Mouse (Mus musculus): ENCODE measurements at regions not wholly inside any gene's neighbourhood (a gene's known extent, or its start where the extent isn't known, plus 50 kb on each side); places are given as distances from the start of the nearest gene placed in this dataset.

DNA sequence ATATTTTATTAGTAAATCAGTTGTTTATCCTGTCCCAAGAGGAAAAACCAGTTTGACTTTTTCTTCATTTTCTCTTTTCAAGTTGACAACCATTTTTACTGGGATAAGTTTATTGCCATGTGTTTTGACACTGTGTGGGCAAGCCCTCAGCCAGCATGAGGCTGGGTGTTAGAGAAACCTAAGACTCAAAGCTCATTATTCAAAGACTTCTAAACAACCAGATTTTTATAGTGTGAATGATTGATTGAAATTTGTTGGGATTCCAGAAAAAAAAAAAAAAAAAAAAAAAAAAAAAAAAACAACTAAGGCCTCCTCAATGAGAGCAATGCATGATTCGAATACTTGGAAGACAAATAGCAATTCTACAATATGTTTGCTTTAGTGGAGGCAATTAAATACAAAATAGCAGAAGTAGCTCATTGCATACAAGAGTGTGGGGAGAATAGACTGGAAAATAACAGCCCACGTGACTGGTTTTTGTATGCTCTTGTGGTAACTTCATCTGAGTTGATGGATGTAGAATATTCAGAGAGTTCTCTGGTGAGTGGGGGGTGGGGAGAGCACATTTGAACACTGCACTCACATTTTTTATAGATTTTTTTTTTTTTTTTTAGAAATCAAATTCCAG, 70.9 kb upstream of the Btg1 start:
- Histone ChIP-seq H3K36me3 (no peaks in the 10 kb centered on the region), H3K27ac (no peak overlapping the region), H3K4me3 (no peak overlapping the region), H3K9ac (no peak overlapping the region), H3K9me3 (no peaks in the 10 kb centered on the region), H3K4me2 (replicated peaks) (no peak overlapping the region), H3K27me3 (replicated peaks) (no peaks in the 10 kb centered on the region), H3K4me1 (0 out of 2 replicates have a peak, but pooled peaks cover 5% of the 10 kb centered on the region)
- WGBS = 60% methylated on average over 2 of the region's 2 CpGs
- no peak for ATAC-seq (ENCODE audit: low FRiP score, low read depth)

DNA sequence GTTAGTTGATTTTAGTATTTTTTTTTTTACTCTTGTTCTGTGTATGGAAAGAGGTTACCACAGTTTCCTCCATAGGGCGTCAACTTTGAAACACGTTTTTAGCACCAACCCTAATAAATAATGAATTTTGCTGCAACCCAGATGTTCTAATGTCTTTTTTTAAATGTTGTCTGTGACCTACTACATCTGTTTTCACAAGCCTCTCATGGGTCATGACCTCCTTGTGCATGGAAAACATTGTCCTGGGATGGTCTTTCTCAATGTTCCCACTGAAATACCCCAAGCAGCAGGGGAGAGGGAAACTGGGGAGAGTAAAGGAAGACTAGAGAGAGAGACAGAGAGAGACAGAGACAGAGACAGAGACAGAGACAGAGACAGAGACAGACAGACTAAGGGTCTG, 67.2 kb upstream of the Btg1 start:
- Histone ChIP-seq H3K27me3 (replicated peaks) (no peaks in the 10 kb centered on the region), H3K27ac (no peak overlapping the region), H3K9ac (no peak overlapping the region), H3K4me3 (no peak overlapping the region), H3K4me1 (0 out of 2 replicates have a peak, but pooled peaks cover 5% of the 10 kb centered on the region), H3K4me2 (replicated peaks) (no peak overlapping the region), H3K9me3 (no peaks in the 10 kb centered on the region), H3K36me3 (no peaks in the 10 kb centered on the region)
- WGBS = 68% methylated on average over 2 of the region's 2 CpGs
- ATAC-seq (ENCODE audit: low FRiP score, low read depth) = no peak

DNA sequence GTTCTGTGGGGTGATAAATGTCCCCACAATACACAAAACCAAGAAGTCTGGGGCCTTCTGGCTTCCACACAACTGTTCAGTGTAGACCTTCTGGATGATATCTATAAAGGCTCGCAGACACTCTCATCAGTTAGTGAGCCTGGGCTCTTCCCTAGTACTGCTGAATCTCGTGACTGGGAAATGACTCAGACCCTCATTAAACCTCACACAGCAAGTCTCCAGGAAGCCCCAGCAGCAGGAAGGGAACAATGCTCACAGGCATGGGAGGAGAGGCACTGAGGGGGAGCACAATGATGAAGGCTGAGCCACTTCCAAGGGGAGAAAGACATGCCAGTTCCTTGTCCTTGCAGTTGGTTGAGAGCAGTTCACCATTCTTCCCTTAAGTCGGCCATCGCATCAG, 66.5 kb upstream of the Btg1 start:
- Histone ChIP-seq H3K9ac (no peak overlapping the region), H3K9me3 (no peaks in the 10 kb centered on the region), H3K4me3 (no peak overlapping the region), H3K4me1 (0 out of 2 replicates have a peak, but pooled peaks cover 5% of the 10 kb centered on the region), H3K4me2 (replicated peaks) (no peak overlapping the region), H3K27me3 (replicated peaks) (no peaks in the 10 kb centered on the region), H3K27ac (no peak overlapping the region), H3K36me3 (no peaks in the 10 kb centered on the region)
- ATAC-seq (ENCODE audit: low FRiP score, low read depth) = no peak
- WGBS = 71% methylated on average over 4 of the region's 4 CpGs

DNA sequence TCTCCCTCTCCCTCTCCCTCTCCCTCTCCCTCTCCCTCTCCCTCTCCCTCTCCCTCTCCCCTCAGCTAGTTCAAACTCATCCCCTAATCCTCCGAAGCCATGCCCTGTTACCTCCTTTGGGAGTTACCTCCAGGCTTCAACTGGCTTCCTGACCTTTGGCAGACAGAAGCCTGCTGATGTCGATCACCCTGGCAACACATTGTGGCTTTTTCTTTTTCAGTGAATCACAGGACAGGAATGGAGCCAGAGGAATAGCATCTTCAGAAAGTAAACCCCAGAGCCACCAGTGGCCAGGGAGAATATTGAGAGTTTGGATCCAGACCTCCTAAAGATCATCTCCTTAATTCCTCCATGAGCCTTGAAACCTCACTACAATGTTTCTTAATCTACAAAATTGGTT, 59.5 kb upstream of the Btg1 start:
- H3K27ac ChIP-seq = no peak overlapping the region
- WGBS = 38% methylated on average over 2 of the region's 2 CpGs
- H3K4me2 ChIP-seq (replicated peaks) = no peak overlapping the region

DNA sequence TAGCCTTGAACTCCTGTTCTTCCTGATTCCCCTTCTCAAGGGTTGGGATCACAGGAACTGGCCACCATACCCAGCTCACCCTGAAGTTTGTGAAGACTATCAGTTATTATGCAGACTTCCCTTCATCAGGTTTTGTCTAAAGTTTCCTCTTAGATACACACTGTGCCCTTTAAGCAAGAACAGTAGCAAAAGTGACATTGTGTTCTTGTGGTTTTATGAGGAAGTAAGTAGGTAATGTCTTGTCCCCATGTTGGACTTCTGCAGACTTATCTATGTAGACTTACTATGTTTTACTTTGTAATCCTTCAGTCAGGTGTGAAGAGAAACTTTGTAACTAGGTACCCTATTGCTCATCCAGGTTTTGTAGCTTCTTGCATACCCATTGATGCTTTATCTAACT, 51.5 kb upstream of the Btg1 start:
- Histone ChIP-seq H3K4me3 (no peak overlapping the region), H3K27me3 (replicated peaks) (no peaks in the 10 kb centered on the region), H3K4me2 (replicated peaks) (no peak overlapping the region), H3K27ac (no peak overlapping the region), H3K36me3 (no peaks in the 10 kb centered on the region), H3K9ac (no peak overlapping the region), H3K9me3 (no peaks in the 10 kb centered on the region), H3K4me1 (no peaks in the 10 kb centered on the region)
- ATAC-seq (ENCODE audit: low FRiP score, low read depth) = no peak

More for the DNA sequence above, 59.5 kb upstream of the Btg1 start:
- H3K9me3 ChIP-seq = no peaks in the 10 kb centered on the region
- H3K4me3 ChIP-seq = no peak overlapping the region
- H3K27me3 ChIP-seq (replicated peaks) = no peaks in the 10 kb centered on the region
- no peaks in the 10 kb centered on the region for H3K4me1 ChIP-seq
- ATAC-seq (ENCODE audit: low FRiP score, low read depth) = no peak
- no peak overlapping the region for H3K9ac ChIP-seq
- no peaks in the 10 kb centered on the region for H3K36me3 ChIP-seq

Measured in neural tube, embryonic 12.5 days (tissue).